ENCODE assay signal across 10 mouse cellular contexts in the genomic region with DNA sequence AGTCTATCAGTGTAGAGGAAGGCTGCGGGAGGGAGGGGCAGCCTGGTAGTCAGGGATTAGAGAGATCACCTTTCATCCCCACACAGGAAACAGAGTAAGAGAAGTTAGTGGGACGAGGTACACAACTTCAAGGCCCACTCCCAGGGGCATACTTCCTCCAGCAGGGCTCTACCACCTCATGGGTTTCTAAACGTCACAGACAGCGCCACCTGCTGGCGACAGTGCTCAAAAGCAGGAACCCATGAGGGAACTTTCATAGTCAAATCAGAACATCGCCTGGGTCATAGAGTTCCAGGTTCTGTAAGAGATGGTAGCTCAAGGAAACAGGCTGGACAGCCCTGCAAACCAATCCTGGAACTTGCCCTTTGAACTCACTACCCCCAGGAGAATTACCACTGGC. TPM values are rescaled to one million over a fixed set of nuclear protein-coding genes. Genes with fewer than 3 reads are reported as not detected.
DNase-seq lines count a peak whose midpoint lies in the region; ATAC-seq and TF ChIP-seq lines count a peak whose summit lies in the region.
"Had no signal": no experiment of that assay in that cellular context is flagged by ENCODE, and none has a peak within 500 bp of the region (broad histone marks: within the 10 kb centered on the region; RNA-seq: fewer than 3 reads in every experiment).

No protein-coding gene starts in this region.

- no peak for TF ChIP-seq EP300 in lung, postnatal 0 days (IDR thresholded peaks at IDR 0.05)

- H3K36me3 ChIP-seq in kidney, adult 2 months (ENCODE audit: control insufficient read depth, insufficient read depth, low read length) = no peaks in the 10 kb centered on the region
- no peaks in the 10 kb centered on the region for H3K36me3 ChIP-seq in kidney, embryonic 14.5 days (ENCODE audit: control insufficient read depth, insufficient read depth, low read length)
- H3K36me3 ChIP-seq in lung, postnatal 0 days (ENCODE audit: insufficient read depth, low read length) = no peaks in the 10 kb centered on the region
- no peaks in the 10 kb centered on the region for H3K36me3 ChIP-seq in forebrain, embryonic 16.5 days (ENCODE audit: control insufficient read depth, insufficient read depth)
- H3K36me3 ChIP-seq: embryonic facial prominence, embryonic 13.5 days had no signal

- TF ChIP-seq CTCF in kidney, adult 2 months (conservative IDR thresholded peaks at IDR 0.05; ENCODE audit: insufficient read depth, insufficient read length, low read depth, low read length) = peak; percentile 61
- TF ChIP-seq CTCF in lung, postnatal 0 days (IDR thresholded peaks at IDR 0.05) = peak; percentile 73

- H3K4me1 ChIP-seq in kidney, adult 2 months (ENCODE audit: control insufficient read depth, insufficient read depth, low read length) = no peaks in the 10 kb centered on the region
- H3K4me1 ChIP-seq in kidney, embryonic 14.5 days (ENCODE audit: control insufficient read depth, insufficient read depth, low read length) = no peaks in the 10 kb centered on the region
- no peaks in the 10 kb centered on the region for H3K4me1 ChIP-seq in lung, postnatal 0 days (ENCODE audit: insufficient read depth, low read depth, low read length)
- H3K4me1 ChIP-seq in forebrain, embryonic 16.5 days (replicated peaks; ENCODE audit: control insufficient read depth, insufficient read depth, low read length) = no peaks in the 10 kb centered on the region
- H3K4me1 ChIP-seq: embryonic facial prominence, embryonic 13.5 days had no signal

- 37% methylated on average over 6 of the region's 6 CpGs for WGBS in kidney, adult 2 months
- 51% methylated on average over 6 of the region's 6 CpGs for WGBS in kidney, embryonic 14.5 days
- 43% methylated on average over 6 of the region's 6 CpGs for WGBS in lung, postnatal 0 days
- WGBS in forebrain, embryonic 16.5 days = 51% methylated on average over 6 of the region's 6 CpGs

- H3K27me3 ChIP-seq in kidney, adult 2 months (replicated peaks; ENCODE audit: control insufficient read depth, insufficient read depth, low read length) = no peaks in the 10 kb centered on the region
- no peaks in the 10 kb centered on the region for H3K27me3 ChIP-seq in kidney, embryonic 14.5 days (ENCODE audit: control insufficient read depth, insufficient read depth, low read length)
- no peaks in the 10 kb centered on the region for H3K27me3 ChIP-seq in lung, postnatal 0 days (replicated peaks; ENCODE audit: insufficient read depth, low read length)
- no peaks in the 10 kb centered on the region for H3K27me3 ChIP-seq in forebrain, embryonic 16.5 days (replicated peaks; ENCODE audit: control insufficient read depth, insufficient read depth, low read length)
- H3K27me3 ChIP-seq: embryonic facial prominence, embryonic 13.5 days had no signal

- H3K9me3 ChIP-seq in kidney, embryonic 14.5 days (ENCODE audit: control insufficient read depth, low read length) = no peaks in the 10 kb centered on the region
- no peaks in the 10 kb centered on the region for H3K9me3 ChIP-seq in lung, postnatal 0 days (ENCODE audit: low read length)
- H3K9me3 ChIP-seq in forebrain, embryonic 16.5 days (ENCODE audit: control insufficient read depth, low read length) = no peaks in the 10 kb centered on the region
- H3K9me3 ChIP-seq: embryonic facial prominence, embryonic 13.5 days had no signal

- DNase-seq in kidney, adult 2 months = peak; percentile 25
- peak; percentile 83 for DNase-seq in ES-CJ7 (ENCODE audit: low read depth, low spot score)
- peak; percentile 36 to 64 for DNase-seq in adrenal gland, postnatal 36 days
- peak; percentile 47 for DNase-seq in lung, postnatal 0 days (ENCODE audit: low spot score)
- DNase-seq in frontal cortex, postnatal 25 days (ENCODE audit: low spot score in 2 of 2) = no peak
- no peak for DNase-seq in right cerebral cortex, postnatal 10 days (ENCODE audit: low spot score in 2 of 2)

- no peak overlapping the region for H3K9ac ChIP-seq in kidney, embryonic 14.5 days (ENCODE audit: low read depth, low read length)
- H3K9ac ChIP-seq in lung, postnatal 0 days (replicated peaks; ENCODE audit: low read depth) = no peak overlapping the region
- H3K9ac ChIP-seq in forebrain, embryonic 16.5 days (replicated peaks; ENCODE audit: low read depth, low read length) = no peak overlapping the region
- H3K9ac ChIP-seq: embryonic facial prominence, embryonic 13.5 days had no signal

- H3K4me2 ChIP-seq in kidney, embryonic 14.5 days (replicated peaks; ENCODE audit: low read depth, low read length) = no peak overlapping the region
- no peak overlapping the region for H3K4me2 ChIP-seq in lung, postnatal 0 days (replicated peaks; ENCODE audit: low read depth, low read length)
- no peak overlapping the region for H3K4me2 ChIP-seq in forebrain, embryonic 16.5 days (ENCODE audit: low read length)
- H3K4me2 ChIP-seq: embryonic facial prominence, embryonic 13.5 days had no signal

- no peak for TF ChIP-seq POLR2A in kidney, adult 2 months (IDR thresholded peaks at IDR 0.05; ENCODE audit: low read depth, low read length)

- H3K4me3 ChIP-seq in kidney, adult 2 months (ENCODE audit: insufficient read depth, low read depth, low read length) = no peak overlapping the region
- H3K4me3 ChIP-seq in kidney, embryonic 14.5 days (ENCODE audit: low read length) = no peak overlapping the region
- no peak overlapping the region for H3K4me3 ChIP-seq in lung, postnatal 0 days (ENCODE audit: low read depth, low read length)
- H3K4me3 ChIP-seq in forebrain, embryonic 16.5 days (replicated peaks; ENCODE audit: low read length) = no peak overlapping the region
- H3K4me3 ChIP-seq: embryonic facial prominence, embryonic 13.5 days had no signal

- no peak for ATAC-seq in kidney, embryonic 14.5 days (ENCODE audit: low FRiP score, low TSS enrichment)
- no peak for ATAC-seq in lung, postnatal 0 days
- no peak for ATAC-seq in forebrain, embryonic 16.5 days

- no peak overlapping the region for H3K27ac ChIP-seq in kidney, adult 2 months (ENCODE audit: insufficient read depth, low read depth, low read length)
- H3K27ac ChIP-seq in kidney, embryonic 14.5 days (ENCODE audit: low read depth, low read length) = no peak overlapping the region
- H3K27ac ChIP-seq in lung, postnatal 0 days (ENCODE audit: low read length) = no peak overlapping the region
- no peak overlapping the region for H3K27ac ChIP-seq in forebrain, embryonic 16.5 days (ENCODE audit: low read length)
- H3K27ac ChIP-seq: embryonic facial prominence, embryonic 13.5 days had no signal

RNA-seq across cellular contexts. Expression of a gene that starts 6.7 kb away (rescaled TPM):
- polyA plus RNA-seq in kidney, adult 2 months (2012; rRNA removed) = not detected in 2 replicates
- not detected in 2 replicates for polyA plus RNA-seq in kidney, embryonic 14.5 days (2014; fragmentation: Nextera tagmentation; extraction: Ambion mirVana)
- not detected for total RNA-seq in adrenal gland, postnatal 36 days (2021)
- polyA plus RNA-seq in lung, postnatal 0 days (2015; fragmentation: Nextera tagmentation; extraction: Ambion mirVana) = not detected in 2 replicates
- polyA plus RNA-seq in forebrain, embryonic 16.5 days (2015; fragmentation: Nextera tagmentation; extraction: Ambion mirVana) = not detected in 2 replicates
- polyA plus RNA-seq: embryonic facial prominence, embryonic 13.5 days; limb, embryonic 14.5 days had no signal

RNA-seq across cellular contexts. Expression of a gene that starts 54.3 kb away (rescaled TPM):
- polyA plus RNA-seq in kidney, adult 2 months (2012; rRNA removed) = 13.1 and 14.1 TPM in 2 replicates
- 7.8 and 8.8 TPM in 2 replicates for polyA plus RNA-seq in kidney, embryonic 14.5 days (2014; fragmentation: Nextera tagmentation; extraction: Ambion mirVana)
- 10 to 100 TPM; 12.3 to 25.1 TPM for total RNA-seq in adrenal gland, postnatal 36 days (2021)
- polyA plus RNA-seq in lung, postnatal 0 days (2015; fragmentation: Nextera tagmentation; extraction: Ambion mirVana) = 22.9 and 27.1 TPM in 2 replicates
- 3.2 and 4.1 TPM in 2 replicates for polyA plus RNA-seq in forebrain, embryonic 16.5 days (2015; fragmentation: Nextera tagmentation; extraction: Ambion mirVana)

Comparison
In these comparisons a context has a peak if more than half of its experiments do, and no peak if none do; other contexts are left out.
1. DNase-seq: peak in kidney, adult 2 months (single experiment), ES-CJ7 (single experiment), adrenal gland, postnatal 36 days (2 of 2) and lung, postnatal 0 days (single experiment); none in frontal cortex, postnatal 25 days (0 of 2) and right cerebral cortex, postnatal 10 days (0 of 2).